Mouse (Mus musculus) MEL (cell line): ENCODE measurements around the gene Hist4h4. TPM values are rescaled to one million over a fixed set of nuclear protein-coding genes. Genes with fewer than 3 reads are reported as not detected.
A peak's percentile ranks its signal among the peaks of the same experiment; 100 is the strongest.

ENCODE experiments used
- DNase-seq: peaks from one replicate; pipeline ENCODE4 v3.0.0; 2011; ENCODE audit warnings: low read depth, low spot score
- H3K27ac ChIP-seq: 2 replicates; pipeline ENCODE4 v1.5.1; 2012; ENCODE audit warnings: low read depth, mild to moderate bottlenecking, control low read depth, low read length, moderate library complexity; ENCODE audit not compliant: control insufficient read depth
- H3K27me3 ChIP-seq, 2 experiments: fragments of 150-350 bp in 1 of 2; sonication (generic) in 1 of 2; 2 replicates each; pipeline ENCODE4 v1.6.1; 2012; ENCODE audit warnings: low read length in 2 of 2, mild to moderate bottlenecking in 2 of 2, improper control_type of control experiment in 1 of 2, moderate library complexity in 1 of 2; ENCODE audit not compliant: insufficient read depth in 2 of 2, control insufficient read depth in 1 of 2
- H3K36me3 ChIP-seq, 2 experiments: 2 replicates each; pipeline ENCODE4 v1.6.1; 2012 to 2014; ENCODE audit warnings: low read length in 2 of 2, improper control_type of control experiment in 1 of 2, inconsistent platforms in 1 of 2, mild to moderate bottlenecking in 1 of 2; ENCODE audit not compliant: insufficient read depth in 2 of 2, control insufficient read depth in 1 of 2
- H3K4me1 ChIP-seq, 2 experiments: fragments of 150-350 bp in 1 of 2; sonication (generic) in 1 of 2; 2 replicates each; pipeline ENCODE4 v1.6.1; 2012; ENCODE audit warnings: low read length in 2 of 2, improper control_type of control experiment in 1 of 2, mild to moderate bottlenecking in 1 of 2; ENCODE audit not compliant: insufficient read depth in 2 of 2, control insufficient read depth in 1 of 2
- H3K4me3 ChIP-seq, 2 experiments: fragments of 150-350 bp in 1 of 2; sonication (generic) in 1 of 2; 2 replicates each; pipeline ENCODE4 v1.5.1; 2012; ENCODE audit warnings: low read depth in 2 of 2, low read length in 2 of 2, mild to moderate bottlenecking in 2 of 2, moderate library complexity in 2 of 2, control low read depth in 1 of 2, improper control_type of control experiment in 1 of 2; ENCODE audit not compliant: control insufficient read depth in 1 of 2, insufficient read depth in 1 of 2
- H3K79me2 ChIP-seq: 2 replicates; pipeline ENCODE4 v1.6.1; 2012; ENCODE audit warnings: mild to moderate bottlenecking, low read length, moderate library complexity; ENCODE audit not compliant: control insufficient read depth, poor library complexity, insufficient read depth
- H3K9ac ChIP-seq: 2 replicates; pipeline ENCODE4 v1.6.1; 2012; ENCODE audit warnings: low read depth, mild to moderate bottlenecking, control low read depth, low read length, moderate library complexity; ENCODE audit not compliant: control insufficient read depth, poor library complexity, severe bottlenecking
- H3K9me3 ChIP-seq: fragments of 150-350 bp; sonication (generic); replicated peaks from 2 replicates; pipeline ENCODE4 v1.6.1; 2012; ENCODE audit warnings: mild to moderate bottlenecking, low read length, improper control_type of control experiment, moderate library complexity; ENCODE audit not compliant: insufficient read depth
- BHLHE40 ChIP-seq: IDR thresholded peaks from 2 replicates; pipeline ENCODE4 v1.6.1; 2012; ENCODE audit warnings: low read depth, mild to moderate bottlenecking, inconsistent platforms, low read length, improper control_type of control experiment, borderline replicate concordance
- CTCF ChIP-seq, 3 experiments: IDR thresholded peaks in 2 of 3; conservative IDR thresholded peaks in 1 of 3; 2 replicates each; pipeline ENCODE4 v1.5.1; 2011 to 2012; ENCODE audit warnings: low read length in 3 of 3, low read depth in 2 of 3, mild to moderate bottlenecking in 2 of 3, improper control_type of control experiment in 1 of 3, inconsistent platforms in 1 of 3, mixed read lengths in 1 of 3, moderate library complexity in 1 of 3; ENCODE audit not compliant: control insufficient read depth in 1 of 3, insufficient read depth in 1 of 3, poor library complexity in 1 of 3, severe bottlenecking in 1 of 3
- GABPA ChIP-seq: IDR thresholded peaks from 2 replicates; pipeline ENCODE4 v1.6.1; 2012; ENCODE audit warnings: low read depth, mild to moderate bottlenecking, inconsistent platforms, low read length, improper control_type of control experiment, moderate library complexity
- GATA1 ChIP-seq: IDR thresholded peaks from 2 replicates; pipeline ENCODE4 v1.6.1; 2011; ENCODE audit warnings: low read depth, low read length, improper control_type of control experiment
- HCFC1 ChIP-seq: IDR thresholded peaks from 2 replicates; pipeline ENCODE4 v1.6.1; 2012; ENCODE audit warnings: low read depth, mild to moderate bottlenecking, inconsistent platforms, low read length, improper control_type of control experiment, moderate library complexity
- KAT2A ChIP-seq: conservative IDR thresholded peaks from 2 replicates; pipeline ENCODE4 v1.6.1; 2012; ENCODE audit warnings: low read depth, low read length, improper control_type of control experiment, inconsistent platforms
- MAFK ChIP-seq: IDR thresholded peaks from 2 replicates; pipeline ENCODE4 v1.6.1; 2011; ENCODE audit warnings: low read depth, mild to moderate bottlenecking, low read length, improper control_type of control experiment, borderline replicate concordance
- MYB ChIP-seq: IDR thresholded peaks from 2 replicates; pipeline ENCODE4 v1.6.1; 2011; ENCODE audit warnings: mild to moderate bottlenecking, low read depth, low read length, improper control_type of control experiment
- MYC ChIP-seq: IDR thresholded peaks from 2 replicates; pipeline ENCODE4 v1.6.1; 2011; ENCODE audit warnings: low read depth, mild to moderate bottlenecking, low read length, improper control_type of control experiment, moderate library complexity
- POLR2A ChIP-seq, 2 experiments: IDR thresholded peaks; 2 replicates each; pipeline ENCODE4 v1.6.1; 2011 to 2012; ENCODE audit warnings: low read length in 2 of 2, mild to moderate bottlenecking in 2 of 2, control low read depth in 1 of 2, improper control_type of control experiment in 1 of 2, low read depth in 1 of 2, moderate library complexity in 1 of 2; ENCODE audit not compliant: control insufficient read depth in 1 of 2, insufficient read depth in 1 of 2, poor library complexity in 1 of 2
- POLR2AphosphoS2 ChIP-seq: IDR thresholded peaks from 2 replicates; pipeline ENCODE4 v1.6.1; 2011; ENCODE audit warnings: low read length, improper control_type of control experiment
- RAD21 ChIP-seq: IDR thresholded peaks from 2 replicates; pipeline ENCODE4 v1.6.1; 2011; ENCODE audit warnings: mild to moderate bottlenecking, low read depth, low read length, improper control_type of control experiment
- SMC3 ChIP-seq: IDR thresholded peaks from 2 replicates; pipeline ENCODE4 v1.6.1; 2011; ENCODE audit warnings: low read depth, low read length, improper control_type of control experiment
- TBP ChIP-seq: IDR thresholded peaks from 2 replicates; pipeline ENCODE4 v1.8.0; 2011; ENCODE audit warnings: low read depth, low read length, improper control_type of control experiment
- TCF12 ChIP-seq: IDR thresholded peaks from 2 replicates; pipeline ENCODE4 v1.6.1; 2014; ENCODE audit warnings: low read depth, mild to moderate bottlenecking, inconsistent platforms, low read length, improper control_type of control experiment, moderate library complexity
- USF1 ChIP-seq: IDR thresholded peaks from 2 replicates; pipeline ENCODE4 v1.6.1; 2014; ENCODE audit warnings: low read depth, mild to moderate bottlenecking, inconsistent platforms, low read length, improper control_type of control experiment, moderate library complexity
- polyA plus RNA-seq, 2 experiments: library from polyadenylated mRNA; stranded (reverse) in 1 of 2; unstranded in 1 of 2; fragments of >175 nt in 1 of 2; fragments of >200 nt in 1 of 2; gene quantifications; 2 replicates each; pipeline versions ENCODE4 v1.2.1 to v1.2.4; 2012; ENCODE audit warnings: low replicate concordance in 2 of 2, low read depth in 1 of 2; ENCODE audit not compliant: insufficient read length in 2 of 2, insufficient read depth in 1 of 2, missing spikeins in 1 of 2
- total RNA-seq: library from RNA; depleted of rRNA; stranded (reverse); fragments of 300-350 nt; gene quantifications from 2 replicates; pipeline ENCODE4 v1.2.3, GENCODE M21; 2012

Gene Hist4h4
- total and polyA plus RNA-seq, 3 experiments, result 1.1 to 306 TPM; not detected in 1

DNA sequence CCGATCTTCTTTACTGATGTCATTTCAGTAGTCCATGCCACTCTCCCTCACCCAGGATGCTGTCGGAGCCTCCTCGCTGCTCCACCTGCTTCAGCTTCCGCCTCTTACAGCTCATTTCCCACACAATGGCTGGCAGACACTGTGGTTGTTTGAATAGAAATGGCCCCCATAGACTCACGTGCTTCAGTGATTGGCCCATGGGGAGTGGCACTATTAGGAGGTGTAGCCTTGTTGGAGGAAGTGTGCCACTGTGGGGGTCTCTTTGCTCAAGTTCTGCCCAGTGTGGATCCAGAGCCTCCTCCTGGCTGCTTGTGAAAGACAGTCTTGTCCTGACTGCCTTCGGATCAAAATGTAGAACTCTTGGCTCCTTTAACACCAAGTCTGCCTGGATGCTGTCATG is 8.4 kb downstream of the Hist4h4 start (continued):
- no peak for TF ChIP-seq KAT2A
- TF ChIP-seq CTCF (IDR thresholded peaks at IDR 0.05 in 2 of 3, conservative IDR thresholded peaks at IDR 0.05 in 1 of 3; ENCODE audit: control insufficient read depth in 1 of 3, insufficient read depth in 1 of 3, low read depth in 2 of 3, low read length in 3 of 3, poor library complexity in 1 of 3, severe bottlenecking in 1 of 3), result no peak
- TF ChIP-seq POLR2AphosphoS2, result no peak
- TF ChIP-seq GABPA, result no peak
- TF ChIP-seq BHLHE40, result no peak

DNA sequence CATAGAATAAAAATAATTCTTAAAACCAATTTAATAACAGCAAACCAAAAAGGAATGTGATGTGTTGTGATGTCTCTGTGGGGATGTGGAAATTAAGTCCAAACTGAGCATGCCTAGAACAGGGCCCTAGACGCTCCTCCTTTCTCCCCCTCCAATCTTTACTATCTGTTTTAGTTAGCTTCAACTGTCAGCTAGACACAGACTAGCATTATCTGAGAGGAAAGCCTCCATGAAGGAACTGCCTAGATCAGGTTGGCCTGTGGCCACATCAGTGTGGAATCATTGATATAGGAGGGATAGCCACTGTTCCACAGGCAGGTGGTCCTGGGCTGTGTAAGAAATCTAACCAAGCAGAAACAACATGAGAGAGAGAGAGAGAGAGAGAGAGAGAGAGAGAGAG is 9.1 kb downstream of the Hist4h4 start:
- Histone ChIP-seq H3K9ac (no peak overlapping the region), H3K27ac (no peak overlapping the region), H3K4me3 (no peak overlapping the region)
- TF ChIP-seq USF1 (no peak), RAD21 (no peak), HCFC1 (no peak), GATA1 (0 out of 2 replicates have a peak, but pooled peaks have one; percentile 7), TCF12 (no peak)
- TF ChIP-seq, all 39 proteins: peak for 1
- Histone ChIP-seq H3K4me1 (peaks cover 0 to 5% of the 10 kb centered on the region in 2 experiments; a peak in 2 of 4 replicates), H3K27me3 (no peaks in the 10 kb centered on the region), H3K79me2 (no peaks in the 10 kb centered on the region), H3K36me3 (no peaks in the 10 kb centered on the region), H3K9me3 (no peaks in the 10 kb centered on the region)
- DNase-seq, result peak; percentile 52

DNA sequence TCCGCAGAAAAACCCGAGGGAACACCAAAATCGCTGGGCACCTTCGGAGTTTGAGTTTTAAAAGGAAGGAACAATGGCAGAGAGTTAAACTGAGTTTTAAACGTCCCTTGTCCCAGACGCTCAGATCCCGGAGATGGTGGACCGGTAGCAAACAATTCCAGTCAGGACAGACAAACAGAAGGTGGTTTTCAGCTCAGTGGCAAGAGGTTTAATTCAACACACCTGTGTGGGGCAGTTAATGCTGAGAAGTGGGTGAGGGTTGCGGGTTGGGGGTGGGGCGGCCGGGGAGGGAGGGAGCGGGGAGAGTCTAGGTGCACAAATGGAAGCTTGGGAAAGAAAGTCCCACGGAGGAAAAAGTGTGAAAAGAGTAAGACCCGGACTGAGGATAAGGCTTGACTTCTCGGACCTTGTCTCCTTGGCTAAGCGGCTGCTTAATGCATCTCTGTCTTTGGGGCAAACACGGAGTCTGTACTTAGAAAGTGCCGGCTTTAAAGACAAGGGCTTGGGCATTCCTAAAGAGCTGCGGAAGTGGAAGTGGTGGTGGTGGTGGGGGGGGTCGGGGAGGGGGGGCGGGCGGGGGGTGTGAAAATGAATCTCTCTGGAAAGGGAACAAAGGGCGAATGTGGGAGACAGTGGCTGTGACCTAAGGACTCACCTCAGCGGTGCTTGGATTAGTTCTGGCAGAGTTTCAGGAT is 10.2 kb downstream of the Hist4h4 start:
- TF ChIP-seq KAT2A, result no peak
- no peak for TF ChIP-seq MYB
- no peak for TF ChIP-seq MYC
- no peak for TF ChIP-seq TBP
- no peak for TF ChIP-seq TCF12
- TF ChIP-seq GATA1, result no peak
- no peak for TF ChIP-seq MAFK
- TF ChIP-seq SMC3, result no peak
- TF ChIP-seq POLR2AphosphoS2, result no peak
- no peak for TF ChIP-seq BHLHE40
- TF ChIP-seq POLR2A (IDR thresholded peaks at IDR 0.05; ENCODE audit: control insufficient read depth in 1 of 2, insufficient read depth in 1 of 2, low read depth in 1 of 2, low read length in 2 of 2, poor library complexity in 1 of 2), result no peak
- TF ChIP-seq CTCF (IDR thresholded peaks at IDR 0.05 in 2 of 3, conservative IDR thresholded peaks at IDR 0.05 in 1 of 3; ENCODE audit: control insufficient read depth in 1 of 3, insufficient read depth in 1 of 3, low read depth in 2 of 3, low read length in 3 of 3, poor library complexity in 1 of 3, severe bottlenecking in 1 of 3), result no peak
- TF ChIP-seq, all 39 proteins: peak for 0
- no peaks in the 10 kb centered on the region for H3K36me3 ChIP-seq
- no peaks in the 10 kb centered on the region for H3K9me3 ChIP-seq
- H3K27ac ChIP-seq, result no peak overlapping the region
- no peak overlapping the region for H3K4me3 ChIP-seq
- H3K9ac ChIP-seq, result no peak overlapping the region
- H3K4me1 ChIP-seq, result peaks cover 0 to 5% of the 10 kb centered on the region in 2 experiments; a peak in 2 of 4 replicates
- H3K27me3 ChIP-seq, result no peaks in the 10 kb centered on the region
- H3K79me2 ChIP-seq, result no peaks in the 10 kb centered on the region
- no peak for DNase-seq
